Mouse (Mus musculus) megakaryocyte progenitor cell, adult 5-6 weeks (primary cell): Measurements from ENCODE around the gene Ptgir. TPM values are rescaled to one million over a fixed set of nuclear protein-coding genes. Genes with fewer than 3 reads are reported as not detected.
A peak's percentile ranks its signal among the peaks of the same experiment; 100 is the strongest.
"Not testable (repeated sequence)": the region's sequence is repeated elsewhere in the genome, so short reads cannot be mapped to it uniquely, and the experiment has no call there.

Experiments used
- ATAC-seq: replicated peaks from 2 replicates; pipeline ENCODE4 v1.8.0; 2016; ENCODE audit warnings: mild to moderate bottlenecking, moderate TSS enrichment, inconsistent platforms; ENCODE audit not compliant: poor library complexity
- total RNA-seq, 2 experiments: library from RNA; stranded (forward) in 1 of 2; stranded (reverse) in 1 of 2; fragments of 157-497, 149-512 nt in 1 of 2; fragments of 200-1000 nt in 1 of 2; gene quantifications; 2 replicates each; pipeline versions ENCODE4 v1.2.3 to v1.2.4; 2015 to 2017

Gene Ptgir
- total RNA-seq, 2 experiments from 2014 or later = 2.1 to 4.0 TPM

- ATAC-seq = peak; percentile 66
These were observed 31.0 kb downstream of the Ptgir start for GRCm38 (mm10) chr7:16937312-16937711.

DNA sequence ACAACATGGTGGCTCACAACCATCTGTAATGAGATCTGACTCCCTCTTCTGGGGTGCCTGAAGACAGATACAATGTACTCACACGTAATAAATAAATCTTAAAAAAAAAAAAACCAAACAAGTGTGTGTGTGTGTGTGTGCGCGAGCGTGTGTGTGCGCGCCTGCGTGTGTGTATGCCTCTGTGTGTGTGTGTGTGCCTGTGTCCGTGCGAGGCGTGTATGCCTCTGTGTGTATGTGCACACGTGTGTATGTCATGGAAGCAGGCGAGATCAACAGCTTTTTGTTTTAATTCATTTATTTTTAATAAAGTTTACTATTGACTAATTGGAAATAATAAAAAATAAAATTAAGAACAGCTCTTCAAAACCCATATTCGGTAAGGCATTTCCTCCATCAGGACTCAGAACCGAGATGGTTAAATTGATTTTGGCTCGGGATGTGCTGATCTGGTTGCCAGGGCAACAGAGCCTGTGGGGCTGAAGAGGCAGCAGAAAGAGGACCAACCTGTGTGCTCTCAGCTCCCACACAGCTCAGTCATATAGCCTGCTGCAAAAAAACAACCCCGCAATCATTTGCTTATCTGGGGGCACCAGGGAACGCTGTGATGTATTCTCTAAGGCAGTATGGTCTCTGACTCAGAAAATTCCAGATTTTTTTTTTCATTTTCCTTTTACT is 32.0 kb downstream of the Ptgir start:
- no peak for ATAC-seq

GRCm38 (mm10) chr7:16940292-16940691 is 34.0 kb downstream of the Ptgir start:
- ATAC-seq = no peak

DNA sequence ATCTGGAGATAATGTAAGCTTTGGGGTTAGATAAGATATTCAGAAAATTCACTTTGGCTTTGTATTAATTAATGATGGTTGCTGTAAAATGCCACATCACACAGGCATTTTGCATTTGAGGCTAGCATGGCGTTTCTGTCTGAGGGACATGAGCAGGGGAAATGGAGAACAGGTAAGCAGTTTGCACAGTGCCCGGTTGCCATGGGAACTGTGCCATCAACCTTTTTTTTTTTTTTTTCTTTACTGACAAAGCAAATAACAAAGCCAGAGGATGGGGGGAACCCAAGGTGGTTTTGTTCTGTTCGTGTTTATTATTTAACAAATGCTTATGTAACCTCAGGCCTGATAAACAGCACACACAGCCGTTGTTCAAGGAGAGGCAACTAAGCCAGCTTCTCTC is 36.6 kb downstream of the Ptgir start:
- no peak for ATAC-seq

- ATAC-seq = peak; percentile 72
These were observed 37.9 kb downstream of the Ptgir start, which contains the start of gene Pnmal2 for GRCm38 (mm10) chr7:16944061-16944807. Gene Pnmal2, plus strand, starts transcription at chr7:16944682.

GRCm38 (mm10) chr7:16944808-16945315 is 38.6 kb downstream of the Ptgir start:
- no peak for ATAC-seq

- ATAC-seq = no peak
These were observed 39.1 kb downstream of the Ptgir start for GRCm38 (mm10) chr7:16945419-16945818.

DNA sequence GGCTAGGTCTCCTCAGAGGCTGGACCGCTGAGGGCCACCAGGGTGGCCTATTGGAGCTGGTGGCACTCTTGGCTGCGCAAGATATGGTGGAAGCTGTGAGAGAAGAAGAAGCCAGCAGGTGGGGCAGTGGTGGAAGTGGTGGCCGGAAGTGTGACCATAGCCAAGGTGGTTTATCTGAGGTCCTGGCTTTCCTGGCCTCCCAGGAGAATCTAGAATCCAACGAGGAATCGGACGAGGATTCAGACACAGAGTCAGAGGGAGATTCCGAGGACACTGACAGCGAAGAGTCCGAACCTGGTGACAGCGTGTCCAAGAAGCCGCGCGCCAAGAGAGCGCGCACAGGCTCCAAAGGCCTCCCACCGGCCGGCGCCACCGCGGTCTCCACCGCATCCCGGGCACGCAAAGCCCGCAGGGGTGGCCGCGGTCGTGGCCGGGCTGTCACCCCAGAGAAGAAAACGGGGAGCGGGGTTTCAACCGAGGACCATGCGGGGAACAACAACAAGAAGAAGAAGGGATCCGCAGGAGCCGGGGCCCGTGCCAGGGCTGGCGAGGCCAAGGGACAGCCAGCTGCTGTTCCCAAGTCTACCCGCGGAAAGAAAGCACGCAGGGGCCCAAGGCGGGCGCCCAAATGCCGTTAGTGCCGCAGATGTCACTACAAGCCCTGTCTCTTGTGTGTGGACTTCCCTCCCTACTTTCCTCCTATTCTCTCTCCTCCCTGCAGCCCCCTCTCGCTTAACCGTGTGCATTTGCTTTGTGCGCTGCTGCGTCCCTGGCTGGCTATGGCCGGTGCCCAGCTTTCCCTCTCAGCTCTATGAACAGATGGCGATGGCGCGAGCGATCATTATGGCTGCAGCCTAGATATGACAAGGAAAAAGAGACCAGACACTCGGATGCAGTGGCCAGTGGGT is 40.4 kb downstream of the Ptgir start:
- no peak for ATAC-seq

DNA sequence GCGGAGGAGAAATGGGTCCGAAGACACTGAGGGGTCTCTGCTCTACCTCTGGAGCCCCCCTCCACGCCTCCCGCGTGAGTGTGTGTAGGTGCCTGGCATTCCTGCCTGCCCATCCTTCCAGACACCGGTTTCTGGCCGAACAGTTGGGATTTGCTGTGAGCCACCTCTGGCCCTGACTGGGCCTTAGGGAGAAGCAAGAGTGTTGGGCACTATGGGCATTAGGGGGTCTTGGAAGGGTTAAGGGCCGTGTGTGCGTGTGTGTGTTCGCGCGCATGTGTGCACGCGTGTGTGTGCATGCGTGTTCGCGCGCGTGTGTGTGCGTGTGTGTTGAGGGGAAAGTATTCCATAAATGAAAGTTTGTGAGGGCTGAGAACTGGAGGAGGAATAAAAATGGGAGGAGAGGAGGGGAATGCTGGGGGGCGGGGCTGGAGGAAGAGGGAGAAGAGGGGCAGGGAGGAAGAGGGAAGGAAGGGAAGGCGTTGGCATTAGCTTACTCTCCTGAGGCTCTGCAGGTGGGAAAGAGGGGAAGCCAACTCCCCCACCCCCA is 41.1 kb downstream of the Ptgir start:
- no peak for ATAC-seq

- ATAC-seq = no peak
These were observed 41.7 kb downstream of the Ptgir start for GRCm38 (mm10) chr7:16947959-16948361.

- no peak for ATAC-seq
These were observed 42.7 kb downstream of the Ptgir start for GRCm38 (mm10) chr7:16948923-16949458.

GRCm38 (mm10) chr7:16949908-16950841 is 43.9 kb downstream of the Ptgir start:
- ATAC-seq = peak; percentile 75

GRCm38 (mm10) chr7:16950861-16951635 is 44.8 kb downstream of the Ptgir start:
- ATAC-seq = peak; percentile 91

GRCm38 (mm10) chr7:16953776-16954175 is 47.5 kb downstream of the Ptgir start:
- not testable (repeated sequence) for ATAC-seq

DNA sequence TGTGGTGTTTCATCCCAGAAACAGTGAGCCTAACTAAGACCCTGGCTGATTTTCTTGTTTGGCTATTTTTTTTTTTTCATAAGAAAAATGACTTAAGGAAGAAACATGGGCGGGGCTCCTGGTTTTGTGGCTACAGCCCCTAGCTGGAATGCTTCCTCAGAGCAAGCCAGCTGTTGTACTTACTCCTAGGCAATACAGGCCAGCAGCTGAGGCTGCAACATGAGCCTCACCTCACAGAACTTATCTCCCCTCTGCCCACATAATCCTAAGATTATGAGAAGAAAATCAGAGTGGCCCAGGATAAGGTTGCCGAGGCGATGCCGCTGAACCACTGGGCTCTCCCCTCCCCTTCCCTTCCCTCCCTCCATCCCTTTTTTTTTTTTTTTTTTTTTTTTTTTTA is 49.4 kb downstream of the Ptgir start:
- ATAC-seq = no peak

DNA sequence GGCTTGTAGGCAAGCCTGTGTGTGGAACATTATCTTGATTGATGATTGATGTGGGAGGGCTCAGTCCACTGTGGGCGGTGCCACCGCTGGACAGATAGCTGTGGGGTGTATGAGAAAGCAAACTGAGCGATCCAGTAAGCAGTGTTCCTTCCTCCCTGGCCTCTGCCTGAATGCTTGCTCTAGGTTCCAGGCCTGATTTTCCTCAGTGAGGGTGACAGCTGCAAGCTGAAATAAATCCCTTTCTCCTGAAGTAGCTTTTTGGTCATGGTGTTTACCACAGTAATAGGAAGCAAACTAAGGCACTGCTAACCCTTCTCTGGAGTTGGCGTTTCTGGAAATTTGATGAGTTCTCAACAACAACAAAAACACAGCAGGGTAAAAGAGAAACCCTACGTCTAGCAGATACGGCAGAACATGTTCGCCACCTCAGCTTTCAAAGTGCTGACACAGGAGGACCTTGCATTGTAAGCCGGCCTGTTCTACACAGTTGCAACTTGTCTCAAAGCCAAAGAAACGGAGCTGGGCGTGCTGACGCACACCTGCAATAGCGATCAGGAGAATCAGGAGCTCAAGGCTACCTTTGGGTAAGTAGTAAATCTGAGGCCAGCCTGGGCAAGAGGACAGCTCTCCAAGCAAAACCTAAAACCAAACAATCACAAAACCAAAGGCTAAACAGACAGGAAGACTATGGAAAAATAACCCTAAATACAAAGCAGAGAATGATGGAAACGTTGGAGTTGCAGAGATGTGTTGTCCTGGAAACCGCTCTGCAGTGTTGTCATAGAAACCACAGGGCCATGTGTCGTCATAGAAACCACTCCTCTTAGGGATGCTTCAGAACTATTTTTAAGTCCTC is 50.3 kb downstream of the Ptgir start:
- ATAC-seq = no peak

GRCm38 (mm10) chr7:16959539-16960187 is 53.4 kb downstream of the Ptgir start, which contains the start of gene Pnmal1:
Gene Pnmal1, plus strand, starts transcription at chr7:16959679.
- ATAC-seq = no peak
